8 mouse cellular contexts compared by ENCODE assay signal in genomic region chr17:23925090-23925493, GRCm38 (mm10). TPM values are rescaled to one million over a fixed set of nuclear protein-coding genes. Genes with fewer than 3 reads are reported as not detected.
A peak's percentile ranks its signal among the peaks of the same experiment; 100 is the strongest.
DNase-seq lines count a peak whose midpoint lies in the region; ATAC-seq and TF ChIP-seq lines count a peak whose summit lies in the region.

No protein-coding gene starts in this region.

- H3K9me3 ChIP-seq in lung, postnatal 0 days (ENCODE audit: low read length) = no peaks in the 10 kb centered on the region

- H3K4me1 ChIP-seq in lung, postnatal 0 days (ENCODE audit: insufficient read depth, low read depth, low read length) = peaks cover 2% of the 10 kb centered on the region; the same call in 1 of the 2 replicates

- POLR2A ChIA-PET in Patski (lab: Charles Lee) = interaction anchor here (1.0 kb wide), 1 partner anchor 55 kb away, joined by 3 read pairs; no protein-coding TSS in a partner anchor

- in situ Hi-C loops in Patski (cut with MboI; ENCODE audit: low pct_unique_long_range_greater_than_20kb) = no loop called here

- TF ChIP-seq EP300 in lung, postnatal 0 days (IDR thresholded peaks at IDR 0.05) = no peak

- H3K4me2 ChIP-seq in lung, postnatal 0 days (replicated peaks; ENCODE audit: low read depth, low read length) = peak overlapping the region; percentile 82

- H3K4me3 ChIP-seq in lung, postnatal 0 days (ENCODE audit: low read depth, low read length) = peak overlapping the region; percentile 45

- CTCF ChIA-PET in Patski (lab: Charles Lee) = interaction anchor here (1.3 kb wide), 1 partner anchor 35 kb away, joined by 5 read pairs; no protein-coding TSS in a partner anchor

- ATAC-seq in Patski = peak; percentile 63
- peak; percentile 56 to 59 for ATAC-seq in hematopoietic stem cell, adult 5-6 weeks (replicated peaks in 1 of 2; ENCODE audit: insufficient read depth in 1 of 2, low FRiP score in 2 of 2, low TSS enrichment in 1 of 2, low read depth in 1 of 2, poor library complexity in 2 of 2, severe bottlenecking in 2 of 2)
- peak; percentile 82 for ATAC-seq in lung, postnatal 0 days

- H3K27ac ChIP-seq in lung, postnatal 0 days (ENCODE audit: low read length) = peak overlapping the region; percentile 78

- H3K9ac ChIP-seq in lung, postnatal 0 days (replicated peaks; ENCODE audit: low read depth) = peak overlapping the region; percentile 44

- DNase-seq in Patski (ENCODE audit: low read depth, low spot score) = peak; percentile 19
- peak; percentile 88 for DNase-seq in cerebellum, adult 11-12 months
- DNase-seq in forelimb bud, embryonic 11.5 days (ENCODE audit: low read depth, low spot score) = peak; percentile 67
- DNase-seq in layer of hippocampus, postnatal 10 days (ENCODE audit: low spot score in 2 of 2) = peak; percentile 65 to 70
- DNase-seq in lung, postnatal 0 days (ENCODE audit: low spot score) = peak; percentile 79
- peak; percentile 79 for DNase-seq in retina, embryonic 14.5 days (ENCODE audit: low spot score)
- DNase-seq in urinary bladder, adult 2 months (ENCODE audit: low spot score) = peak; percentile 52

- H3K36me3 ChIP-seq in lung, postnatal 0 days (ENCODE audit: insufficient read depth, low read length) = no peaks in the 10 kb centered on the region

- no peak for TF ChIP-seq CTCF in Patski (IDR thresholded peaks at IDR 0.05)
- TF ChIP-seq CTCF in lung, postnatal 0 days (IDR thresholded peaks at IDR 0.05) = no peak; the same call in 1 of the 2 replicates

- no peaks in the 10 kb centered on the region for H3K27me3 ChIP-seq in Patski
- H3K27me3 ChIP-seq in lung, postnatal 0 days (replicated peaks; ENCODE audit: insufficient read depth, low read length) = no peaks in the 10 kb centered on the region

- WGBS in lung, postnatal 0 days = 0% methylated on average over 14 of the region's 14 CpGs

RNA-seq across cellular contexts. Expression of gene Dcpp3, which starts 7.8 kb away (rescaled TPM):
- not detected for polyA plus RNA-seq in Patski (2021)
- not detected in 2 replicates for total RNA-seq in hematopoietic stem cell, adult 5-6 weeks (2017)
- not detected for total RNA-seq in layer of hippocampus, postnatal 10 days (2021)
- polyA plus RNA-seq in lung, postnatal 0 days (2015; fragmentation: Nextera tagmentation; extraction: Ambion mirVana) = 0.35 and 0.64 TPM in 2 replicates
- polyA plus RNA-seq in urinary bladder, adult 2 months (2012; rRNA removed) = not detected in 2 replicates

RNA-seq across cellular contexts. Expression of gene Sbp, which starts 16.4 kb away (rescaled TPM):
- polyA plus RNA-seq in Patski (2021) = not detected
- total RNA-seq in hematopoietic stem cell, adult 5-6 weeks (2017) = not detected in 2 replicates
- total RNA-seq in layer of hippocampus, postnatal 10 days (2021) = not detected
- not detected in 2 replicates for polyA plus RNA-seq in lung, postnatal 0 days (2015; fragmentation: Nextera tagmentation; extraction: Ambion mirVana)
- 0.09 TPM in 1 of 2 replicates, not detected in the other for polyA plus RNA-seq in urinary bladder, adult 2 months (2012; rRNA removed)

RNA-seq across cellular contexts. Expression of gene Sbpl, which starts 30.0 kb away (rescaled TPM):
- polyA plus RNA-seq in Patski (2021) = not detected
- not detected in 2 replicates for total RNA-seq in hematopoietic stem cell, adult 5-6 weeks (2017)
- total RNA-seq in layer of hippocampus, postnatal 10 days (2021) = not detected
- not detected in 2 replicates for polyA plus RNA-seq in lung, postnatal 0 days (2015; fragmentation: Nextera tagmentation; extraction: Ambion mirVana)
- polyA plus RNA-seq in urinary bladder, adult 2 months (2012; rRNA removed) = not detected in 2 replicates

RNA-seq across cellular contexts. Expression of gene Dcpp2, which starts 44.4 kb away (rescaled TPM):
- not detected for polyA plus RNA-seq in Patski (2021)
- total RNA-seq in hematopoietic stem cell, adult 5-6 weeks (2017) = not detected in 2 replicates
- not detected for total RNA-seq in layer of hippocampus, postnatal 10 days (2021)
- not detected in 2 replicates for polyA plus RNA-seq in lung, postnatal 0 days (2015; fragmentation: Nextera tagmentation; extraction: Ambion mirVana)
- polyA plus RNA-seq in urinary bladder, adult 2 months (2012; rRNA removed) = not detected in 2 replicates

RNA-seq across cellular contexts. Expression of gene Dcpp1, which starts 44.4 kb away (rescaled TPM):
- polyA plus RNA-seq in Patski (2021) = not detected
- not detected in 2 replicates for total RNA-seq in hematopoietic stem cell, adult 5-6 weeks (2017)
- total RNA-seq in layer of hippocampus, postnatal 10 days (2021) = not detected
- 0.25 TPM in 1 of 2 replicates, not detected in the other for polyA plus RNA-seq in lung, postnatal 0 days (2015; fragmentation: Nextera tagmentation; extraction: Ambion mirVana)
- polyA plus RNA-seq in urinary bladder, adult 2 months (2012; rRNA removed) = not detected in 2 replicates

Comparison
In these comparisons a context has a peak if more than half of its experiments do, and no peak if none do; other contexts are left out.
1. Peak in every context shown above with its lines: DNase-seq, ATAC-seq, H3K4me3 ChIP-seq and H3K27ac ChIP-seq.
2. DNase-seq: peak in every context shown above with its lines; median percentile 88 in cerebellum, adult 11-12 months; 79 in lung, postnatal 0 days; 79 in retina, embryonic 14.5 days; 68 in layer of hippocampus, postnatal 10 days; 67 in forelimb bud, embryonic 11.5 days; 52 in urinary bladder, adult 2 months; 19 in Patski.